Mouse (Mus musculus): ENCODE results near the gene Chd4. TPM values are rescaled to one million over a fixed set of nuclear protein-coding genes. Genes with fewer than 3 reads are reported as not detected.
A peak's percentile ranks its signal among the peaks of the same experiment; 100 is the strongest.

Gene Chd4
- polyA plus RNA-seq, 1 experiment from 2014 or later = 87.5 TPM

DNA sequence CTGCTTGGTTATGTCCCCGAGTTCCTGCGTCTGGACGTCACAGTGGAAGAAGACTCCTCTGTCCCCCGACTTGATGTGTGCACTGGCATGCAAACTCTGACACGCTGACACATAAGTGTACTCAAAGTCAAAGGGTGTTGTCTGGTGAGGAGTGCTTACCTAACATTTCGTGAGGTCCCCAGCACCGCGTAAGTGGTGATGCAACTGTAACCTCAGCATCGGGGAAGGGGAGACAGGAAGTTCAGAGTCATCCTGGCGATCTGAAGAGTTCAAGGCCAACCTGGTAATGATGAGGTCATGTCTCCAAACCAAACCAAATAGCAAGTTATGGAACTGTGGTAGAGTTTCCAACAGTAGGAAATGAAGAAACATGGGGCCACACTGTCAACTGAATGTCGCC lies 16.8 kb downstream of the Chd4 start:
- no peak overlapping the region for H3K4me2 ChIP-seq
- ATAC-seq (ENCODE audit: low FRiP score) = no peak
- H3K9ac ChIP-seq (replicated peaks) = no peak overlapping the region
- no peaks in the 10 kb centered on the region for H3K4me1 ChIP-seq
- H3K27me3 ChIP-seq (replicated peaks) = no peaks in the 10 kb centered on the region
- 96% methylated on average over 11 of the region's 11 CpGs for WGBS
- H3K9me3 ChIP-seq (replicated peaks) = no peaks in the 10 kb centered on the region
- no peak overlapping the region for H3K27ac ChIP-seq (replicated peaks)
- H3K4me3 ChIP-seq (replicated peaks) = no peak overlapping the region
- H3K36me3 ChIP-seq = peaks cover 94% of the 10 kb centered on the region

DNA sequence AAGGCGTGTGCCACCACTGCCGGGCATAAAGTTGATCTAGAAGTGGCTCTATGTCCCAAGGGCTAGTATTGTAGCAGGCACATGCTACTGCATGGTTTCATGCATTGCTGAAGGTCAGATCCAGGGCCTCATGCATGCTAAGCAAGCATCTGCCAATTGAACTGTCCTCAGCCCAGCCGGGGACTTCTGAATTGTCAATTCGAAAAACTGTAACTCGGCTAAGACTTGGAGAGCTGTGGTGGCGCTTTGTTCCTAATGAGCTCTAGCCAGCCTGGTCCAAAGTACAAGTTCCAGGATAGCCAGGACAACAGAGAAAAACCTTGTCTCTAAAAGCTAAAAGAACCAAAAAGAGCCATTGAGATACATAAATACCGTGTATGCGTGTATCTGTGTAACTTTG lies 23.6 kb downstream of the Chd4 start:
- Histone ChIP-seq H3K9ac (replicated peaks) (no peak overlapping the region), H3K4me3 (replicated peaks) (no peak overlapping the region), H3K36me3 (peaks cover 95% of the 10 kb centered on the region), H3K27me3 (replicated peaks) (no peaks in the 10 kb centered on the region), H3K27ac (replicated peaks) (no peak overlapping the region), H3K4me1 (no peaks in the 10 kb centered on the region), H3K9me3 (replicated peaks) (no peaks in the 10 kb centered on the region), H3K4me2 (no peak overlapping the region)
- WGBS = 96% methylated on average over 8 of the region's 8 CpGs
- no peak for ATAC-seq (ENCODE audit: low FRiP score)

DNA sequence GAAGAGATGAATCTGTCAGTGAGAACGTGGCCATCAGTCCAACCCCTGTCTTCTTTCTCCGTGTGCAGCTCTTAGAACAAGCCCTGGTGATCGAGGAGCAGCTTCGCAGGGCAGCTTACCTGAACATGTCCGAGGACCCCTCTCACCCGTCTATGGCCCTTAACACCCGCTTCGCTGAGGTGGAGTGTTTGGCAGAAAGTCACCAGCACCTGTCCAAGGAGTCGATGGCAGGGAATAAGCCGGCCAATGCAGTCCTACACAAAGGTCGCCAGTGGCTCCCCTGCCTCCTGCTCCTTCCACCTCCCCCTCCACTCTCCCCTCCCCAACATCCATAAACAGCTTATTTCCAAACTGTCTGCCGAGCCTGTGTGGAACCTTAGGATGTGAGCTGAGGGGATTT lies 32.9 kb downstream of the Chd4 start:
- Histone ChIP-seq H3K9ac (replicated peaks) (no peak overlapping the region), H3K27ac (replicated peaks) (no peak overlapping the region), H3K4me1 (peaks cover 22% of the 10 kb centered on the region), H3K9me3 (replicated peaks) (no peaks in the 10 kb centered on the region), H3K27me3 (replicated peaks) (no peaks in the 10 kb centered on the region), H3K36me3 (peaks cover 71% of the 10 kb centered on the region), H3K4me2 (no peak overlapping the region), H3K4me3 (replicated peaks) (no peak overlapping the region)
- WGBS = 91% methylated on average over 12 of the region's 12 CpGs
- no peak for ATAC-seq (ENCODE audit: low FRiP score)

DNA sequence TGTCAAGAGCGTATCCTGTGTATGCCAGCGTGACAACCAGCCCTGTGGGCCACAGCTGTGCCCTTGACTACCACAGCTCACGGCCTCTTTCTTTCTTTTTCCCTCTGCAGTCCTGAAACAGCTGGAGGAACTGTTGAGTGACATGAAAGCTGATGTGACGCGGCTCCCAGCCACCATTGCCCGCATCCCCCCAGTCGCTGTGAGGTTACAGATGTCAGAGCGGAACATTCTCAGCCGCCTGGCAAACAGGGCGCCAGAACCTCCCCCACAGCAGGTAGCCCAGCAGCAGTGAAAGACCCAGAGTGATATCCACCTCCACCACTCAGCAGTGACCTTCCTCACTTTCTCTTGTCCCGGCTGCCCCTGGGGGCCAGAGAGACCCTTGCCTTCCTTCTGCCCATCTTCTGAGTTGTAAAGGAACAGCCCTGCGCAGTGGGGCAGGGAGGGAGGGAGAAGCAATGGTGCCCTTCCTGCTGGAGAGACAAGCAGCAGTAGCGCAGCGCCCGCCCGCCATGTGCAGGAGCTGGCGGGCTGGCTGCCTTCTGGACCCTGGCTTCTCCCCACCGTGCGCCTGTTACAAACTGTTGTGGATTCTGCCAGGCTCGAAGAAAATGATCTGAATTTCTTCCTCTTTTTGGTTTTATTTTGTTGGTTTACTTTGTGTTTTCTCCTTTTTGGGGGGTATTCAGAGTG lies 34.1 kb downstream of the Chd4 start:
- no peak overlapping the region for H3K27ac ChIP-seq (replicated peaks)
- H3K27me3 ChIP-seq (replicated peaks) = no peaks in the 10 kb centered on the region
- H3K4me2 ChIP-seq = no peak overlapping the region
- H3K9ac ChIP-seq (replicated peaks) = no peak overlapping the region
- no peak for ATAC-seq (ENCODE audit: low FRiP score)
- H3K9me3 ChIP-seq (replicated peaks) = no peaks in the 10 kb centered on the region
- H3K4me1 ChIP-seq = peaks cover 22% of the 10 kb centered on the region
- H3K4me3 ChIP-seq (replicated peaks) = no peak overlapping the region
- H3K36me3 ChIP-seq = peaks cover 71% of the 10 kb centered on the region
- WGBS = 86% methylated on average over 19 of the region's 20 CpGs

DNA sequence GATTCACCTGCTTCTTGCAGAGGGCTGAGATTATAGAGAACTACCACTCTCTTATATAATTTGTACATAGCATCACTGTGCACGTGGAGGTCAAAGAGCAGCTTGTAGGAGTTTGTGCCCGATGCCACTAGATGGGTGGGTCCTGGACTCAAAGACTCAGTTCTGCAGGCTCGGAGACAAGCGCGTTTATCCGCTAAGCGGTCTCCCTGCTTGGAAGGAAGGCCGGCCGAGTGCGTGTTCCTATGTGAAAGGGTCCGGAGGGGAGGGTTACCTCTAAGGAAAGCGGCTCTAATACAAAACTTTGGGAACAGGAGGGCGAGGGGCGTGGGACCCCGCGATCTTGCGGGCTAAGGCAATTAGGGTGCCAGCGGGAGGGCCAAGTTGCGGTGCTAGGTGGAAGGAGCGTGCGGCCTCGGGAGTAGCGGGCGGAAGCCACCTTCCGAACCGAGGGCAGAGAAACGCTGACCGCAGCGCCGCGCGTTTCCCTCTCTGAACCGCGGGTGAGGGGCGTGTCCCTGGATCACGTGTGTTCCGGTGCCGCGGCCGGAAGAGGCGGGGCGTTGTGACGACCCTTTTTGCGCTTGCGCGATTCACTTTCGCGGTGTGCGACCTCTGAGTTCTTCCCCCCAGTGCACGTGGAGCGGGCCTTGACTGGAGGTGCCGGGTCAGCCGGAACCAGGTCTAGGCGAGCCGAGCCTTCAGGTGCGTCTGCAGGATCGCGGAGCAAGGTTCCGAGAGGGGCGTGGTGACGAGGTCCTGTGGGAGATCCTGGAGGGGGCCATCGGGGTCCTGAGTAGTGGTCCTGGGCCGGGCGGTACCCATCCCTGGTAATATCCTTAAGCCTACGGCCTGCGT lies 35.7 kb downstream of the Chd4 start, which contains the start of gene Nop2:
Gene Nop2, plus strand, starts transcription at position 608 of the 855 bp plus-strand sequence.
- H3K4me1 ChIP-seq = peaks cover 22% of the 10 kb centered on the region
- under 1% methylated on average over 66 of the region's 66 CpGs for WGBS
- peak within 1 kb of the TSS; percentile 91 for H3K4me3 ChIP-seq (replicated peaks)
- peak within 1 kb of the TSS; percentile 84 for H3K9ac ChIP-seq (replicated peaks)
- H3K27me3 ChIP-seq (replicated peaks) = no peaks in the 10 kb centered on the region
- ATAC-seq (ENCODE audit: low FRiP score) = peak; percentile 96
- no peaks in the 10 kb centered on the region for H3K9me3 ChIP-seq (replicated peaks)
- H3K4me2 ChIP-seq = peak within 1 kb of the TSS; percentile 91
- peaks cover 69% of the 10 kb centered on the region for H3K36me3 ChIP-seq
- H3K27ac ChIP-seq (replicated peaks) = peak within 1 kb of the TSS; percentile 89

DNA sequence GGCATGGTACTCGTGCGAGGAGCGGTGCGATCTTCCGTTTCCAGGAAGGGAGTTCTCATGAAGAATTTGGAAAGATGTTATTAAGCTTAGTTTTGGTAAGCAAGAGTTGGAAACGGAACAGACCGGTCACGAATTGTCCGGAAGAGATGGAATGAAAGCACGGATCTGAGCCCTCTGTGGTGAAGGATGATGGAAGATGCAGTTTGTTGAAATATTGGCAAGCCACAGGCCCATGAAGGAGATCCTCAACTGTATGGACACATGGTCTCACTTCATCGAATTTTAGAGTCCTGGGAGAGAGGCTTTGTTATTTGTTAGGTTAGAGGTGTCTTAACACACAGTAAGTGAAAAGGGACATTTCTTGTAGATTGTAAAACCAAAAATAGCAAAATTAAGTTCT lies 36.7 kb downstream of the Chd4 start:
- Histone ChIP-seq H3K27ac (replicated peaks) (no peak overlapping the region), H3K4me3 (replicated peaks) (peak overlapping the region; percentile 91), H3K4me2 (peak overlapping the region; percentile 91), H3K27me3 (replicated peaks) (no peaks in the 10 kb centered on the region), H3K9me3 (replicated peaks) (no peaks in the 10 kb centered on the region), H3K36me3 (peaks cover 69% of the 10 kb centered on the region), H3K4me1 (peaks cover 22% of the 10 kb centered on the region), H3K9ac (replicated peaks) (peak overlapping the region; percentile 84)
- WGBS = 6% methylated on average over 11 of the region's 11 CpGs
- ATAC-seq (ENCODE audit: low FRiP score) = no peak

DNA sequence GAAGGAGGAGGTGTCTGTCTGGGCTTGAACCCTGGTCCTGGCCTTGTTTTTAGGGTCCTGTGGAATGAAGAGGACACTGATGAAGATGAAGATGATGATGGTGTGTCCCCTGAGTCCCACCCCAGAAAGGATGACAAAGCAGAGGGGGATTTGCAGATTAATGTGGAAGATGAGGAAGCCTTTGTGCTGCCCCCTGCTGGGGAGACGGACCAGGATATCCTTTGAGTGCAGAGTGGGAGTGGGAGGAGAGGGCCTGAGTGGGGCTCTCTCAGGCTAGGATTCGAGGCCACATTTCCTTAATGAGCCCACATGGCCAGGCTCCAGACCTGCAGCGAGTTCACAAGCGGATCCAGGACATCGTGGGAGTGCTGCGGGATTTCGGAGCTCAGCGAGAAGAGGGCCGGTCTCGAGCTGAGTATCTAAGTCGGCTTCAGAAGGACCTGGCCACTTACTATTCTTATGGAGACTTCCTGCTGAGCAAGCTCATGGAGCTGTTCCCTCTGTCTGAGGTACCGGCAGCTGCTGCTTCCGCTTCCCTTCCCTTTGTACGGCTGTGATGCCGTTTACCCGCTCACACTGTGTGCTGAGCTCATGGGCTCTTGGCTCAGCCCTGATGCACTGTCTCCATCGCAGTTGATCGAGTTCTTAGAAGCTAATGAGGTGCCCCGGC lies 41.4 kb downstream of the Chd4 start:
- Histone ChIP-seq H3K4me1 (peaks cover 15% of the 10 kb centered on the region), H3K9me3 (replicated peaks) (no peaks in the 10 kb centered on the region), H3K27me3 (replicated peaks) (no peaks in the 10 kb centered on the region), H3K9ac (replicated peaks) (no peak overlapping the region), H3K4me2 (no peak overlapping the region), H3K36me3 (peaks cover 83% of the 10 kb centered on the region), H3K4me3 (replicated peaks) (no peak overlapping the region), H3K27ac (replicated peaks) (no peak overlapping the region)
- ATAC-seq (ENCODE audit: low FRiP score) = no peak
- 87% methylated on average over 19 of the region's 19 CpGs for WGBS

DNA sequence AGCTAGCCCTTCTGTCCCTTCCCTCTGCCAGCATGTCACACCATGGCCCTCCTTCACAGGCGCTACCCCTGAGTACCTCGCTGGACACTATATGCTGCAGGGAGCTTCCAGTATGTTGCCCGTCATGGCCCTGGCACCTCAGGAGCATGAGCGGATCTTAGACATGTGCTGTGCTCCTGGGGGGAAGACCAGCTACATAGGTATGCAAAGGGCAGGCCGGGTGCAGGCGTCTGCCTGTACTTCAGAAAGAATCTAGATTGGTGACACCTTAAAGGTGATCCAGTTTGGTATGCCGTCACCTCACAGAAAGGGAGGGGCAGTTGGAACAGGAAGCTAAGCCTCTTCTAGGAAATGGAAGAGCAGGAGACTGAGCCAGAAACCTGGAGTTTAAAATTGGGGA lies 44.0 kb downstream of the Chd4 start:
- no peak overlapping the region for H3K9ac ChIP-seq (replicated peaks)
- H3K4me3 ChIP-seq (replicated peaks) = no peak overlapping the region
- no peak for ATAC-seq (ENCODE audit: low FRiP score)
- peaks cover 87% of the 10 kb centered on the region for H3K36me3 ChIP-seq
- no peak overlapping the region for H3K4me2 ChIP-seq
- H3K4me1 ChIP-seq = peaks cover 9% of the 10 kb centered on the region
- H3K9me3 ChIP-seq (replicated peaks) = no peaks in the 10 kb centered on the region
- 92% methylated on average over 7 of the region's 7 CpGs for WGBS
- H3K27me3 ChIP-seq (replicated peaks) = no peaks in the 10 kb centered on the region
- H3K27ac ChIP-seq (replicated peaks) = no peak overlapping the region

DNA sequence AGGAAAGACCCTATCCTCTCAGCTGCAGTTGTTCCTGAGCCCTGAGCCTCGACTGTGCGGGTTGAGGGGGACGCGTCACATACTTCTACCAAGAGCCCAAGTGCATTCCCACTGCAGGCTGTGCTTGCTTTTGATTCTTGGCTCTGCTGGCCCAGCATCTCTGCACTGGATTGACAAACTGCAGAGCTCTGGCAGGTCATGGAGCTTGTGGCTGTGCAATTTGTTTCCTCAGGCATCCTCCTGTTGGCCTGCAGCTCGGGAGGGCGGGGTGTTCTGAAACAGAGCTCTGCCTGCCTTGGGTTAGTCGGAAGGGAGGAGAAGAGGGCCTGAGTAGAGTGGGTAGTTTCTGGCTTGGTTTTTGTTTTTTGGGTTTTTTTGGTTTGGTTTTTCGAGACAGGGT lies 46.7 kb downstream of the Chd4 start:
- H3K36me3 ChIP-seq = peaks cover 63% of the 10 kb centered on the region

DNA sequence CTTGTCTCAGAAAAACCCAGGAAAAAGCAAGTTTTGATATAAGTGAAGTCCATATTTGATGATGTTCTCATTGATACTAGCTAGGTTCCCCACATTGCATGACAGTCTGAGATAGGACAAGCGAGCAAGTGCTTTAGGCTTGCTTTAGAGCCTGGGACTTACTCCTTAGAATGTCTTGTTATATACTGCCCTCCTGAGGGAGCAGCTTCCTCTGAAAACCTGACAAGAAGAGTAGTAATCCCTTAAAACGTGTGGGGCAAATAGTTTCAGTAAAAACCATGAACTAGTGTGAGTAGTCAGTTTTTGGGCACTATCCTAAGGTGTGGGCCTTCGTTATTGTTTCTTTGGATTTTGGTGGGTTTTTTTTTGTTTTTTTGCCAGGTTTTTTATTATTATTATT lies 47.3 kb downstream of the Chd4 start:
- 84% methylated on average over 3 of the region's 3 CpGs for WGBS
- Histone ChIP-seq H3K9me3 (replicated peaks) (no peaks in the 10 kb centered on the region), H3K4me1 (peaks cover 38% of the 10 kb centered on the region), H3K27ac (replicated peaks) (no peak overlapping the region), H3K9ac (replicated peaks) (no peak overlapping the region), H3K4me2 (no peak overlapping the region), H3K27me3 (replicated peaks) (no peaks in the 10 kb centered on the region), H3K36me3 (peaks cover 58% of the 10 kb centered on the region), H3K4me3 (replicated peaks) (no peak overlapping the region)
- no peak for ATAC-seq (ENCODE audit: low FRiP score)

More for the DNA sequence above, 46.7 kb downstream of the Chd4 start:
- no peak for ATAC-seq (ENCODE audit: low FRiP score)
- no peak overlapping the region for H3K9ac ChIP-seq (replicated peaks)
- H3K9me3 ChIP-seq (replicated peaks) = no peaks in the 10 kb centered on the region
- H3K27me3 ChIP-seq (replicated peaks) = no peaks in the 10 kb centered on the region
- peaks cover 31% of the 10 kb centered on the region for H3K4me1 ChIP-seq
- H3K4me3 ChIP-seq (replicated peaks) = no peak overlapping the region
- no peak overlapping the region for H3K27ac ChIP-seq (replicated peaks)
- 92% methylated on average over 8 of the region's 8 CpGs for WGBS
- no peak overlapping the region for H3K4me2 ChIP-seq

DNA sequence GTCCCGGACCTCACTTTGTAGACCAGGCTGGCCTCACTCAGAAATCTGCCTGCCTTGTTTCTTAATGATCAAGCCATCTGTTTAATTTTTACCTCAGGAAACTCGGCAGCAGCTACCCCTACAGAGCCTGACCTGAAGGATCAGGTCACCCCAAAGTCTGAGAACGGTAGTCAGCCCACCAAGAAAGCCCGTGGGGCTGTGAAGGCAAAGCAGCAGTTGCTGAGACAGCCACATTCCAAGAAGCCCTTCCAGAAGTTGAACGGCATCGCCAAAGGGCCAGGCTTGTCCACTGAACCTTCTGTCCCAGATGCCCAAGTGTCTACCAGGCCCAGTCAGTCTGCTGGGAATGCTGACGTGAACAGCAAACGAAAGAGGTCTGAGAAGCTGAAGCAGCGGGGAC lies 48.1 kb downstream of the Chd4 start:
- no peak for ATAC-seq (ENCODE audit: low FRiP score)
- no peak overlapping the region for H3K4me3 ChIP-seq (replicated peaks)
- H3K36me3 ChIP-seq = peaks cover 50% of the 10 kb centered on the region
- H3K9ac ChIP-seq (replicated peaks) = no peak overlapping the region
- H3K4me2 ChIP-seq = no peak overlapping the region
- peaks cover 45% of the 10 kb centered on the region for H3K4me1 ChIP-seq
- 86% methylated on average over 9 of the region's 9 CpGs for WGBS
- no peaks in the 10 kb centered on the region for H3K9me3 ChIP-seq (replicated peaks)
- H3K27me3 ChIP-seq (replicated peaks) = no peaks in the 10 kb centered on the region
- H3K27ac ChIP-seq (replicated peaks) = no peak overlapping the region
